Mouse (Mus musculus) adrenal gland (tissue): Measurements from ENCODE around the gene Olfr323.

Source experiments
- intact Hi-C: fragments of 180-260 bp; cut with DNase I; formaldehyde crosslinking; loops from one replicate; pipeline ENCODE4 v1.15.1; 2025
- long read RNA-seq, 2 experiments: library from polyadenylated mRNA; unstranded; transcript quantifications; one replicate each; pipeline ENCODE4 v2.0.0; 2020; ENCODE audit warnings: borderline replicate concordance in 1 of 2; ENCODE audit not compliant: insufficient replicate concordance in 1 of 2

Olfr323 gene
- long read RNA-seq, experiment 1, result 0 reads
- long read RNA-seq, experiment 2, result 0 reads

DNA sequence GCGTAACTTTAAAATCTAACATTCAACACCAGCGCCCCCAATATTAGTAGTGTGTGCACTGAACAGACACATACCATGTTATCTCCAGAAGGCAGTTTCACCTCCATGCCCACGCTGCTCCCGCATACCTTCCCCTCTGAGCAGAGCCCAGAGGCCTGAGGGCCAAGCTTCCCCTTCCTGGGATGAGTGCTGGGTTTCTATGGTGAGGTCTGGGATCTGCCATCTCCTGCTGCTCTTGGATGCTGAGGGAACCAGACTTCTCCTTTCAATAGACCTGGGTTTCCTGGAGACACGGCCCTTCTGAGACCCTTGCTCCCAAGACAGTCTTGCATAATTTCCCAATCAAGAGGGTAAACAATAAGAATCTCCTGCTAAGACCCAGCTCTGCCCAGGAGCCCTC is at the start of gene Olfr323:
TSS of gene Olfr323 (minus strand) at position 101 of the 400 bp plus-strand sequence.
- intact Hi-C loops, result no loop called here

DNA sequence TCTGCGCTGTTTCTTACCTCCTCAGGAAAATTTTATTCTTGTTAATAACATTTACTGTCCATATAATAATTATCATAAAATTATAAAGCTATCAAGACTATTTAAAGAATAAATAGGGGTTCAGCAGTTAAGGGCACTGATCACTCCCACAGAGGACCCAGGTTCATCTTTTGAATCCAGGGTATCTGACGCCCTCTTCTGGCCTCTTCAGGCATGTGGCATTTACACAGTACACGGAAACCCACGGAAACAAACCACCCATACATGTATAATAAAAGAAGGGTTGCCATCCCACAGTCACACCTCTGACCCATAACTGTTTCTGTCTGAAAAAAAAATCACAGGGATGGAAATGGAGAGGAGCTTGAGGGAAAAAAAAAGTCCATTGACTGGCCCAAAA is 41.5 kb upstream of the Olfr323 start:
- intact Hi-C loops, result no loop called here

DNA sequence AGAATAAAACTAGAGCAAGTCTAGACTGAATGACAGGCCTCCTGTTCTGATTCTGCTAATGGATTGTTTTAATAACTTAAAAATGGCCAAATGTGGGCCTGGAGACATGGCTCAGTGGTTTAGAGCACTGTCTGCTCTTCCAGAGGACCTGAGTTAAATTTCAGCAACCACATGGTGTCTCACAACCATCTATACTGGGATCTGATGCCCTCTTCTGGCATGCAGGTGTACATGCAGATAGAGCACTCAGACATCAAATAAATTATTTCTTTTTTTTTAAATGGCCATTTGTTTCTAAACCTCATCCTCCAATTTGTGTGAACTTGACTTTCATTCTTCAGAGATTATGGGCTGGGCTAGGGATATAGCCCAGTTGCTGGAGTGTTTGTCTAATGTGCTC is 39.0 kb upstream of the Olfr323 start:
- intact Hi-C loops, result no loop called here

DNA sequence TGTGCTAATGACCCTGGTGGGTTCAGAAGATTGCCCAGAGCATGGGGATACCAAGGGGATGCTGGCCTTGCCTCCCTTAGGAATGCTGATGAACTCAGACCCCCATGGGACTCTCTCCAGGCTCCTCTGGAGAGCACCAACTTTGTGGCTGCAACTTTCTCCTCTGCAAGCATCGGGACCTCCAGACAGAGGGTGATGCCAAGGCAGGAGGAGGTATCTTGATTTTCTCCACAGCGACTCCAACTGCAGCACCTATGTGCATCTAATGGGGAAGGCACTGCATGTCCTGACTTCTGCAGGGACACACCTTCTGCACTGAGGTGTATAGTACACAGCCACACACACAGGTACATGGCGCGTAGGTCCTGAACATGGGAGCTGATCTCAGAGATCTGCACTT is 28.3 kb upstream of the Olfr323 start, which contains the start of gene Olfr322:
TSS of gene Olfr322 (plus strand) at position 187 of the 400 bp plus-strand sequence.
- intact Hi-C loops, result no loop called here

DNA sequence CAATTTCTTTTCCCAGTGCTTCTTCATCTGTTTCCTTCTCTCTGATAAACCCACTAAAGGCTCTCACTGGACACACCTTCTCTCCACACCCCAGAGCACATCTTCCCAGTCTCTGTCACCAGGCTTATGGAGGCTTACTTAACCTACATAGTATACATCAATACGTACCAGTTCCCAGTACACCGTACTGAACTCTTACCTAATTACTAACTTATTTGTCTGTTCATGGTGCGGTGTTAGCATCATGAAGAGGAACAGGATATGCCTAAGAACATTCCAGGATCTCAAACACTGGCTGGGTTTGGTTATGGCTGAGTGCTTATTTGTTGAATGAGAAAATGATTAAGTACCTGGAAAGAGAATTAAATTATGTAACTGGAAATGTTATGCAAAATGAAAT is 24.9 kb upstream of the Olfr323 start:
- intact Hi-C loops, result no loop called here

DNA sequence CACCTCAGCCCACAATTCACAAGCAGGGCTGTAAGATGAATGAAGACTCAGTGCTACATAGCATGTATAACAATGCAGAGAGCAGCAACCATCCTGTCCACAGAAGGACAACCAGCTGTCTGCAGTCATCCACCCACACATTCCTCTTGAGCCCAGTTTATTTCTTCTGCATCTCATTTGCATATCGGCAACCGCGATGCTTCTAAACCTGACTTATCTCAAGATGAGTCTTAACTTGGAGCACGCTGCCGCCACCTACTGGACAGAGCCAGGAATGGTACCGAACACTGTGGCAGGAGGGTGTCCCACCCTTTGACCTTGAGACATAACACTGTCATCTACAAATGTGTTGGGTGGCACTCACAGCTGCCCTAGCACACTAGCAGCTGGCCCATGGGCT is 13.0 kb upstream of the Olfr323 start:
- intact Hi-C loops, result no loop called here

DNA sequence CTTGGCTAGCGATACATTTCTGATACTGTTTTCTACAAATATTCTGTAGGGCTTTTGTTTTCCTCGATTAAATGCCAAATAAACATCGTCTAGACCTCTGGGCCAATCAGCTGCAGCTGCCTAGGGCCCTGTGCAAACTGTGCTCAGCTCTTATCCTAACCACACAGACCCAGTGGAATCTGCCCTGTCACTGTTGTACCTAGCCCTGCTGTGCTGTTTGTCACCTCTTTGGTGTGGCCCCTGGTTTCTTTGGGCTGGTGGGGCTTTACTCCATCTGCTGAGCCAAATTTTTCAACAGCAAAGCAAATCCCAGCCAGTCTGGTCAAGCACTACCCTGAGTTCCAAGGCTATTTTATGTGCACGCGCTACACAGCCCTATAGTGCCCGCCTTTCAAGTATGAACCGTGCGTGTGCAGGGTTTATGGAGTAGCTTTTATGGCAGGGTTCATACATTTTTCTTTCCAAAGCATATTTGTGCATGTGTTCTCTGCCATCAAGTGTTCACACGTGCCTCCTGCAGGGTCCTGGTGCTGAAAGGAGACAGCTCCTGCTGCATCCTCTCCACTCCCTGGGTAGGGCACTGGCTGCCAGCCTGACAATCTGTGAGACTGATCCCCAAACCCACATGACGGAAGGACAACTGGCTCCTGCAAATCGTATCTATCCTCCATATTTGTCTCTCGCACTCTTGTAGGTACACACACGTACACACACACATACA is 11.5 kb upstream of the Olfr323 start:
- intact Hi-C loops, result no loop called here

DNA sequence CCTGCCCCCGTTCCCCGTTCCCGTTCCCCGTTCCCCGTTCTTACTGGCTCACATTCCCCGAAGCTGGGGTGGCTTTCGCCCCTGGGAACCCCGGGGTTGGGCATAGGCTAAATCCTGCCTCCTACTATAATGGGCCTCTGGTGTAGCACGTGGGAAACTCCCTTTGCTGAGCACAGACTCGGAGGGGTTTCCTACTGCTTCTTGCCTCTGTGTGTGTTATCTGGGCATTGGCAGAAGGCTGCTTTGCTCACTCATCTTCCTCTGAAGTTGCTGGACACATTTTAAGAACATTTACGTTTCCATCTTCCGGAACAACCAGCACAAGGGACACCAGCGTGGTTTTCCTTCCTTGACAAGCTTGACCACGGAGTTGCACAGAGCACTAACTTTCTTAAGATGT is 10.8 kb upstream of the Olfr323 start:
- intact Hi-C loops, result no loop called here

DNA sequence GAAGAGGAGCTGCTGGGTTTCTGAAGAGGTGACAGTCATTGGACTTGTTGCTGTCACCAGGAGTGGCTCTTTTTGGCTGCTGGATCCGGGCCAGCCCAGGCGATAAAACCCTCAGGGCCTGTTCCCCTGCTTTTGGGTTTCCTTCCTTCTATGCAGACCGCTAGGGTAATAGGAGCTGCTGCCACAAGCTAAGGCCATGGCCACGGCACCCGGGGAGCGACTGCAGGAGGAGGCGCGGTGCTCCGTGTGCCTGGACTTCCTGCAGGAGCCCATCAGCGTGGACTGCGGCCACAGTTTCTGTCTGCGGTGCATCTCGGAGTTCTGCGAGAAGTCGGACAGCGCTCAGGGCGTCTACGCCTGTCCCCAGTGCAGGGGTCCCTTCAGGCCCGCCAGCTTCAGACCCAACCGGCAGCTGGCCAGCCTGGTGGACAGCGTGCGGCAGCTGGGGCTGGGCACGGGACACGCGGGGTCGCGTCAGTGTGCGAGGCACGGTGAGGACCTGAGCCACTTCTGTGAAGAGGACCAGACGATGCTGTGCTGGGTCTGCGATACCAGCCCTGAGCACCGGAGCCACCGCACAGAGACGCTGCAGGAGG is 10.1 kb upstream of the Olfr323 start, which contains the start of gene Trim58:
TSS of gene Trim58 (plus strand) at position 194 of the 596 bp plus-strand sequence.
- intact Hi-C loops, result no loop called here

DNA sequence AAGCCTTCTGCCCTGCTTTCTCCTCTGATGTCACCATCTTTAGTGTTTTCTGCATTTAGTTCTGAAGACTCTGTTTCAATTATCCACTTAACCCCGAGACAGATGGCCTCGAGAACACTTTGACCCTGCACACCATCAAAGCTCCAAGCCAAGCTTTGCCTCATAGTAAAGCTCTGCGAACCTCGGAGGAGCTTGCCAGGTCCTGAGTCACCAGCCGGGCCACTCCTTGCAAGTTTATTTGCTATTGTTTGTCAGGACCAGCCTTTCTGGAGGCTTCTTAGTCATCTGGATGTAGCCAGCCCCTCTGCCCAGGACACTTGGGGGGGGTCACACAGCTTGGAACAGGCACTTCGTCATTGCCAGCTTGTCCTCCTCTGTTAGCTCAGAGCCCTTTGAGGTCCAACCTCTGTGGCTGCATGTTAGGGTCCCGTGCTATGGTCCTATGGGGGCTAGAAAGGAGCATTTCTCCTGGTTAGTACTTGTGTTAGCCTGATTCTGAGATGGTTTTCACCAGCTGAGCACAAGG is 7.9 kb upstream of the Olfr323 start:
- intact Hi-C loops, result loop anchor here (5.0 kb wide), 1 partner anchor 236 kb away; no protein-coding TSS in a partner anchor

DNA sequence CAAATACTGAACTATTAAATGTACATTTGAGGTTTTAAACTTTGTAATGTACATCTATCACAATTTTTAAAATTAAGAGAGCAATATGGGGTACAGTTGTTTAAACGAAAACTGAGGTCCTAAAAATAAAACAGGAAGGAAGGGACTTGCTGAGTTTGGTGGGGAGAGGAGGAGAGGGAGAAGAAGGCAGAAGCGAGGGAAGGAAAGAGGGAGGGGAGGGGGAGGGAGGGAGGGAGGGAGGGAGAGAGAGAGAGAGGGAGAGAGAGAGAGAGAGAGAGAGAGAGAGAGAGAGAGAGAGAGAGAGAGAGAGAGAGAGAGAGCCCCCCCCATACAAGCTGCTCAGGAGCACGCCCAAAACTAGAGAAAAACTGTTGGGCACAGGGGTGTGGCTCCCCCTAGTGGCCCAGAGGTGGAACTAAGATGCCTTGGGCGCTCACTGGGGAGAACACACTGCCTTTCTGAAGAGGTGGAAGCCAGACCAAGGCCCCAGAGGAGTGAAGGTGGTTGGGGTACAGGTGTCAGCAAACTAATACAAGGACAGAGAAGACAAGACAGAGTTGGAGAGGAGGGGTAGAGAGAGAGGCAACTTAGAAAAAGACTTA is 6.2 kb upstream of the Olfr323 start:
- intact Hi-C loops, result loop anchor here (5.0 kb wide), 1 partner anchor 234 kb away; no protein-coding TSS in a partner anchor

DNA sequence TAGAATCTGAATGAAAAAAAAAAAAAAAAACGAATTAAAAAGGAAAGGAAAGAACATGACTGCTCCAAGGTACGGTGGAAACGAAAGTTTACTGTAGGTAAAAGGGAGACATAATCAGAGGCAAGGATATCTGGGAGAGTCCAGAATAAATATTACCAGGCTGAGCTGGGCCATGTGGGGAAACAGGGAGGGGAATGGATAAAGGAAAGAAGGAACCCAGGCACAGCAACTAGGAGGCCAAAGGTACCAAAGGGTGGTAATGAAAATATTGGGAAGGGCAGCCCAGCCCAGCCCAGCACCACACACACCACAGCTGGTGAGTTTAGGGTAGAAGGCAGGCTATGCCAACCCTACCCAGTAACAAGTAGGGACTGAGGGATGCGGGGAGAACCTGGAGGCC is 4.6 kb upstream of the Olfr323 start:
- intact Hi-C loops, result loop anchor here (5.0 kb wide), 1 partner anchor 233 kb away; no protein-coding TSS in a partner anchor

DNA sequence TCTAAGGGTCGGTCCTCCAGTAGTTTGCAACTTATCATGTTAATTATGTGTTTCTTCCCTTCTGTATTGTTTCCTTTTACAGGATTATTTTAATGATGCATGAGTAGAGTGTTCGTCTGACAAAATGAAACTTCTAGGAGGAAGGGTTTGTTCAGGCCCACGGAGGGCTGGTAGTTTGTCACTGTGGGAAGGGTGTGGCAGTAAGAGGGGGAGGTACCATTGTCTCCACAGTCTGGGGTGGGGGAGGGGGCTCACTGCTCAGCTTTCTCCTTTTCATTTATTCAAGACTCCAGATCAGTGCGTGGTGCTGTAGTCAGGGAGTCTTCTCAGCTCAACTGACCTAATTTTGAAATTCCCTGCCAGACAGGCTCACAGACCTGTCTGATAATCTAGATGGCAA is 4.2 kb downstream of the Olfr323 start:
- intact Hi-C loops, result no loop called here

DNA sequence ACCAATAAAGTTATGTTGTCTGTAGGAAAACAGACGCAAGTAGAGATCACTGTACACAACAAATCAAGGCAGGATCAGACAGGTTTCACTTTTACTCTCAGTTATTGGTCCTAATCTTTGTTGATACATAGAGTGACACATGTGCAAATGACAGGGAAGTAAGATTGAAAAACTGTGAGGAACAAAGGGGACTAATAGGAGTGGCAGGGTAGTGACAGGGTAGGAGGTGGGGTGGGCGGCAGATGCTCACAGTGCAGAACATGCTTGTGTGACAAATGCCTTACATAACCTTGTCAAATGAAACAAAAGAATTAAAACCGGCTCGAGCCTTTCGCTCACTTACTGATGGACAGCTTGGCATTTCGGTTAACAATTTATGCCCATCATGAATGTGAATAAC is 11.5 kb downstream of the Olfr323 start:
- intact Hi-C loops, result no loop called here

DNA sequence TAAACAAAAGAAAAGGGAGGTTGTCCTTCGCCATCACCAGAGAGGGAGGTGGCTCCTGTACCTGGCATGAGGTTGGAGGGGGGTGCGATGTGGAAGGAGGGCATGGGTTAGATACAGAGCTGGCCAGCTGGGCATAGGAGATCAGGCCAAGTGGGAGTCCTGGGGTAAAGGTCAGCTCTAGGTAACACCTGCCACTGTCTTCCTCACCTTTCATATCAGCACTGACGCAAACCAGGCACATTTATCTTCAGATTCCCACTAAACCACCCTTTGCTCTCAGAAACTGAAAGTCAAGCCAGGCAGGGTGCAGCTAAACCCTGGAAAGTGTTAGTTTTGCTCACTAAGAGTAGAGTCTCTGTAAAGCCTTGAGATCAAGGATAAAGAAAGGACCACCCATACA is 11.9 kb downstream of the Olfr323 start:
- intact Hi-C loops, result no loop called here

DNA sequence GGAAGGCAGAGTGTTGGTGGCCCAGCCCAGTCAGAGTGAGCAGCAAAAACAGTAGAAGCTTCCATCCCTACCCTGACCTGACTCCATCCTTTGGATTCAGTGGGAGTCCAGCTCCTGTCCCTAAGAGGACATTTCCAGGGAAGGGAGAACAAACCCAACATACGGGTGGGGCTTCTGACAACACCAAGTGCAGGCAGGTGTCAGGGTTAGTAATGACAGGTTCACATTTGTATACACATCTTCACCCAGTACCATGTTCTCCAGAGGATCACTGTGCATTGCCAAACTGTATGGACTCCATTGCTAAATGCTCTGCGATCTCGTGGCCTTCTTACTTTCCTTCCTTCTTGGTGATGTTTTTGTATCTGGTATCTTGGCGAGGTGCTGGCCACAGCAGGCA is 14.3 kb downstream of the Olfr323 start, which contains the start of gene 2210407C18Rik:
TSS of gene 2210407C18Rik (minus strand) at position 101 of the 400 bp plus-strand sequence.
- intact Hi-C loops, result no loop called here

DNA sequence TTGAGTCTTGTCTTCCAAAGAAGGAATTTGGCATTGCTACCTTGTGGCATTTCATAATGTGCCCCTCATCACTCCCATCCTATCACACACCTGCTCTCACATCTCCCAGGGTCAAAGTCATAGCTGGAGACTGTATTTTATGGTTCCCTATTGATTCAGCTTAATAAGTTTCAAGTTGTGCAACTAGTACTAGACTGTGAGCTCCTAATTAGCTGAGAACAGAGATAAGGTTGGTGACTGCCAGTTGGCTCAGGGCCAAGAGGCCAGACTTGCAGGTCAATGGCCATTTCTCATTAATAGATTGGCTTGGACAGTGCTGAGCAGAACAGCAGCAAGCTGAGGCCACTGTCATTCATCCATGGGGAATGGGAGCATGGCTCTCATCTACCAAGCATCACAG is 15.8 kb downstream of the Olfr323 start:
- intact Hi-C loops, result no loop called here

DNA sequence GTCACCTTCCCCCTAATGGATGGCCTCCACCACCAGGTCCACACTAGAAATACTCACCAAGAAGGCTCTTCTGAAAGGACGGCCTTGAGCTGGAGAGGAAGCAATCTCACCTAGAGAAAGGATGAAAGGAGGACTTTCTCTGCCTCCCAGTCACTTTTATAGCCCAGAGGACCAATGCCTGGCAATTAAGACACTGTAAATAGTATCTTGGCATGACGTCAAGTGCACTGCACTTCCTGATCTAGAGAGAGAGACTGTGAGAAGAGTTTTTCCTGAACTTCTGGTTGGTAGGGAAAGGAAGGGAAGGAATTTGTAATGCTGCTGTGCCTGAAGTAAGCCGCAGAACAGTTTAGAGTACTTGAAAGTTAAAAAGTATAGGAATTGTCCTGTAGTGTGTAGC is 16.9 kb downstream of the Olfr323 start:
- intact Hi-C loops, result no loop called here

DNA sequence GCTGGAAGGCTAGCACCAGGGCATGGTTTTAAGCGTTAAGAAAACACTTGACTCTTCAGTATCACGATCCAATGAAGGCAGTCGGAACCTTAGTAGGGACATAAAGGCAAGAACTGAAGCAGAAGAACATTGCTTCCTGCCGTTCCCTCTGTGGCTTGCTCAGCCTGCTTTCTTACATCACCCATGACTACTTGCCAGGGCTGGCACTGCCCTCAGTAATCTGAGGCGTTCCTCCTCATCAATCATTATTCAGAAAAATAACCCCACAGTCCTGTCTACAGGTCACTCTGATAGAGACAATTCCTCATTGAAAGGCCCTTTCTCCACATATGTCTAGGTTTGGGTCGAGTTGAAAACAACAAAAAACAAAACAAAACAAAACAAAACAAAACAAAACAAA is 23.3 kb downstream of the Olfr323 start:
- intact Hi-C loops, result no loop called here

DNA sequence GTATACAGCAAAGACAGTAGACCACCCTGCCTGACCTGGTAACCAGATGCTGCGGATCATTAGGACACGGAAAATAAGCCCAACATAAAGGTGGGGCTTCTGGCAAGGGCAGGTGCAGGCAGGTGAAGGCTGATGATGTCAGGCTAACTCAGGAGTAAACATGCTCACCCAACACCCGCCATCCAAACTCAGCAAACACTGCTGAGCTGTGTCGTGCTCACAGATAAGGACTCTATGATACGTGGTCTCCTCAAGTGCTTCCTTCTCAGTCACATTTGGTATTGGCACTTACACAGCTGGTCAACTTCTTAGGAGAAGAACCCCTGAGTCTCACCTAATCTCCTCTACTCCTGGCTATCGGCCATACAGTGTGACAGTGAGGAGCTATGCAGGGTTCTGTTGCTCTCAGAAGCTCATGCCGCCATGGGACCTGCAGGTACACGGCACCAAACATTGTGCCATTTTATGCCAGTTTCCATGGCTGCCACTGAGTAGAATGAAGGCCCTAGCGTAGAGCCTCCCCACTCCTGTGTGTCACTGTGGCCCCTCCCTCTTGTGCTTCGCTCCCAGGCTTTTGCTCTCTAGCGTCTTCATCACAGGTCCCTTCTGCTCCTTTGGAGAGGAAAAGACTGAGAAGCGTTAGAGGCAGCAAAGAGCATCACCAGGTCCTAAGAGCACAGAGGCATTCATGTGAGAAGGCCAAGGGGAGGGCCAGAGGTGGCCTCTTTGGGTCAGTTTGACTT is 24.0 kb downstream of the Olfr323 start:
- intact Hi-C loops, result no loop called here

DNA sequence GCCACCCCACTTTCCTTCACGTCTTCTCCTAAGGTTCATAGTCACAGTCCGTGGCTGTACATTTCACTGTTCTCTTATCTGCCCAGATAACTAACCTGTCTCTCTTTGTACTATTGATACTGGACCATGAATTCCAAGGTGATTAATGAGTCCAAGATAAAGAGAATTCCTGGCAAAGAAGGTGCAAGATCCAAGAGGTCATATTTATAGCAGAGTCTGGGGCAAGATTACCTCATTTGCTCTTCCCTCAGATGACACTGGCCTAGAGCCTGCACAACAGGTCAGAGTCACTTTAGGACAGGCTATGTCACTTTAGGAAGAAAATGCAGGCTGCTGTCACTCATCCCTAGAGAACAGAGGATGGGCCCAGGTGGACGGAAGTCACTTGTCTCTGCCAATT is 25.1 kb downstream of the Olfr323 start:
- intact Hi-C loops, result no loop called here
